Mouse (Mus musculus): ENCODE results near the gene Sec14l1.

Gene Sec14l1

DNA sequence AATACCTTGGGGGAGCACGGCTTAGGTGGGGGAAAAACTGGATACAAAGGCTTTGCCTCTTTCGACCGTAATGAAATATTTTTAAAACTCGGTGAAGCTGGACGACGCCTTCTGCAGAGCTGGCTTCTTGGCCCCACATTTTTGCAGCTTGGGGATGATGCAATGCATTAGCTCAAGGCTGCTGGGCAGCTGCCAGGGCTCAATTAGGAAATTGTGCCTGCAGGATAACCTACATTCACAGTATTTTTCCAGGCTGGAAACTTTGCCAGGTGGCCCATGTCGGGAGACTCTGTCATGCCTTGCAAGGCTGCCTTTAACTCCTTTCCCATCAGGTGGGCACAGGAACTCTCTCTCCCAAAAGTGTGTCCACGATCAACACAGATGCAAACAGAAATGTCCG is 6.4 kb upstream of the Sec14l1 start:
- in situ Hi-C loops (cut with MboI, MseI): no loop called here

DNA sequence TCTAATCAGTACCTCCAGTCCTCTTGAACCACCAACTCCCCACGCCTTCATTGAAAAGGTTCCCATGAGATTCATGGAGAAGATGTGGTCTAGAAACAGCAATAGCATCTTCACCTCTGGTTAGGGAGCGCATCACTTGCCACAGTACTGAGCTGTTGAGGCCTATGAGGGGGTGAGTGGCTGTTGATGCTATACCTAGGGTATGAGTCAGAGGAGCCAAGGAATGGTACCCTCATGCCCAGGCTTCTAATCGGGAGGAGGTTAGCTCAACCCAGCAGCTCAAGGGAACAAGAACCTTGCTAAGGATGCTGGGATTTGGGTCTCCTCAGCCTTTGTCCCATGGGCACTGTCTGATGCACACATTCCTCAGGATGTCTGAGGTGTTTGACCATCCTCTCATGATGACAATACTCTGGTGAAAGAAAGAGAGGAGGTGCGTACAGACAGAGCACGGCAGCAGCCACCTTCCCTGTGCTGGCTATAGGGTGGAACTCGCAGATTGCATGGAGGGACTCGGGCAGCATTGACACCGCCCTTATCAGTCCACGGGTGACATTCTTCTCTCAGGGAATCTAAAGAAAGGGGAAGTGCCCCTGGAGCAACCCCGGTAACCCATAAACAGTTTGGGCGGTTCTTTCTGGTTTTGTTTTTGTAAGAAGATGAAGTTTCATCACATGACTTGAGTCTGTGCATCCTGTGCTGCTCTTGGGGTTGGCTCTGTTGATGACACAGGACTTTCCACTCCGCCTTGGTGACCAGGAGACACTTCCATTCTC is 5.6 kb upstream of the Sec14l1 start:
- in situ Hi-C loops (cut with MboI, MseI): no loop called here

DNA sequence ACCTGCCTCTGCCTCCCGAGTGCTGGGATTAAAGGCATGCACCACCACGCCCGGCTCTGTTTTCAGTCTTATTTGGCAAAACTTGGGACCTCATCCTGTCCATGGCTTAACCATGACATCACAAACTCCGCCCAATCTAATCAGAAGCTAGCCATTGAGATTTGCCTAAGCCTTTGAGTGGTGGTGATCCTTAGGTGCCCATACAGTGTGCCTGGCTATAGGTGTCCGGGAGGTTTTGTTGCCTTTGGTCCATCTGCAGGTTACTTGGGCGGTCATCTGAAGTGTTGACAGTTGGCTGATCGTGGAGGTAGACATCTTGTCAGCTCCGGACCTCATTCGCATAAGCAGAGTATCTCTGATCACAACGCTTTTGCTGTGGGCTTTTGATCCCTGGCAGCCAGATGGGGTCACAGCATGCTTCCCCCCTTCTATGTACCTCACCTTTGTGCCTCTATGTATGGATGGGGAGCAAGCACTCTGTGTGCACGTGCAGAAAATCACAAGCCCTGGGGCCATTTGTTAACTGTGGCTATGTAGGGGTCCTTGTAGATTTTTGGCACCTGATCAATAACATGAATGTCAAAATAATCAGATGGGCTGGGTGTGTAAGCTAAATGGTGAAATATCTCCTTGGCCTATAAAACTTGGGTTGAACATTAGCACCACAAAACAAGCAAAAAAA is 2.9 kb upstream of the Sec14l1 start:
- in situ Hi-C loops (cut with MboI, MseI): no loop called here

DNA sequence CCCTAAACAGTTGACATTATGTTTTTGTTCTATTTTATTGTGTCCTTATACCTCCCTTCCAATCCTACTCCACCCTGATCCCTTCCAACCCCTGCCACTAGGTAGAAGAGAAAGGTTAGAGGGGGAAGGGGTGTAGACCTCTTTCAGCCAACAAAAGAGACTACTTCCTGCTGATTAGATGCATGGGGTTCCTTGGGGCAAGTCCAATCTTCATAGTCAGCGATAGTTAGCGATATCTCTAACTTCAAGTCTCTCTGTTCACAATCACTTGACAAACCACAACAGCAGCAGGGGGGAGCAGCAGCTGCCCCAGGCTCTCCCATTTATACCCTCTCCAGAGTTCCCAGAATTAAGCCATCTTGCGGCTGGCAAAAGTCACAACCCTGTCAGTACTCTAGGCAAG is 2.3 kb upstream of the Sec14l1 start:
- in situ Hi-C loops (cut with MboI, MseI): no loop called here

DNA sequence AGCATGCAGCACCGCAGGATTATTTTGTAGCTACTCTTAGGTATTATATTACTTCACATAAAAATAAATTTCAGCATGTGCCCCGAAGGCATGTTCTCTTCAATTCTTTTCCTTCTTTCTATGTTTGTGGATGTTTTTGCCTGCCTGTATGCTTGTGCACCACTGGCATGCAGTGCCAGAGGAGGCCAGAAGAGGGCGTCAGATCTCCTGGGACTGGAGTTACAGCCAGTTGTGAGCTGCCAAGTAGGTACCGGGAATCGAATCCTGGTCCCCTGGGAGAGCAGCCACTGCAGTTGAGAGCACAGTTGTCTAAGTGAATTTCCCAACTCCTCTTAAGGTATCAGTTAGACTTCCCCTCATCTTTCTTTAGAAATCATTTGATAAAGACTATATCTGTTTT is 1.6 kb upstream of the Sec14l1 start:
- in situ Hi-C loops (cut with MboI, MseI): no loop called here

DNA sequence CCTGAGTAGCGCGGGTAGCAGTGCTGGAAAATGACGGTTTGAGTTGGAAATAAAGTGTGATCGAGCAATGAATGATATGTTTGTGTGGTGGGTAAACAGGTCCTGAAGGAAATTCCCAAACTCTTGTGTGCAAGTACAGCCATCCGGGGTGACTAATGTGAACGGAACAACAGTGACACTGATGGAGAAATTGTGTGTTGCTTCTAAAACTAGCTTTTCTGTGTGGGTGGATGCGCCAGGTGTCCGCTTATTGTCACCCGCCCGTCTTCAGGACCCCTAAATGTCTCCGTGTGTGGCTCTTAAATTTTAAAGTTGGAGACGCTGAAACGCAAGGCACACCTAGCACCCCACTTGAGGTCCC is 757 bp upstream of the Sec14l1 start:
- in situ Hi-C loops (cut with MboI, MseI): no loop called here

DNA sequence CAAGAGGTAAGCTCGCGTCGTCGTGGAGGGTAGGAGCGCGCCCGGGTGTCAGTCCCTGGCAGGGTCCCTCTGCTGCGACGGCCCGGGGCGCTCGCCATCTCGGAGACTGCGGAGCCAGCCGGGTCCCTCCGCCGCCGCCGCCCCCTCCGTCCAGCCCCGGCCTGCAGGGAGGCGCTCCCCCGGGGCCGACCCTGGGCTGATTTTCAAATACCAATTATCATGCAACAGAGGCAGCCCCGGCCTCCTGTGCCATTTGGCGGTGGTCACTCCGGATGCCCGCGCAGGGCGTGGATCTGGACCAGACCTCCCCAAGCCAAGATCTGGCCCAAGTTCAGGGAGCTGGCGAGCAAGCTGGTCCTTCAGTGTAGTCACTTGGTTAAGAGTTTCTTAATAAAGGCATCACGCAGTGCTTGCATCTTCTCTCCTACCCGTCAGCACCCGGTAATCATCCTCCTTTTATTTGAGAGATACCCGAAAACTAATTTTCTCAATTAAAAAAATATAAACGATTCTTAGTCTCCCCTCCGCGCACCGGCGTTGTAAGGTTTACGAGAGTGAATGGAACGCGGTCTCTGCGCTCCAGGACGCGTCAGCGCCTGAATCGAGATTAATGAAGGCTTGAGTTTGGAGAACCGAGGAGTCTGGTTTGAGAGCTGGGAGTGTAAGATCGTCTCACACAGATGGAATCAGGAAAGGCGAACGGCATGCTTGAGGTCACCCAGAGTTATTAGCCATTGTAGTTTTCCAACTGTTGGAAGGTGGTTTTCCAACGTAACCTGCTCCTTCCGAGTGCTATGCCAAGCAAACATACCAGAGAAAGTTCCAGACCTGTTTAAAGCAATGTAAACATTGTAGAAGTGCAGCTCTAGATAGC is 615 bp downstream of the Sec14l1 start:
- in situ Hi-C loops (cut with MboI, MseI): loop anchor here (5.0 kb wide), 1 partner anchor 38 kb away; no protein-coding TSS in a partner anchor

DNA sequence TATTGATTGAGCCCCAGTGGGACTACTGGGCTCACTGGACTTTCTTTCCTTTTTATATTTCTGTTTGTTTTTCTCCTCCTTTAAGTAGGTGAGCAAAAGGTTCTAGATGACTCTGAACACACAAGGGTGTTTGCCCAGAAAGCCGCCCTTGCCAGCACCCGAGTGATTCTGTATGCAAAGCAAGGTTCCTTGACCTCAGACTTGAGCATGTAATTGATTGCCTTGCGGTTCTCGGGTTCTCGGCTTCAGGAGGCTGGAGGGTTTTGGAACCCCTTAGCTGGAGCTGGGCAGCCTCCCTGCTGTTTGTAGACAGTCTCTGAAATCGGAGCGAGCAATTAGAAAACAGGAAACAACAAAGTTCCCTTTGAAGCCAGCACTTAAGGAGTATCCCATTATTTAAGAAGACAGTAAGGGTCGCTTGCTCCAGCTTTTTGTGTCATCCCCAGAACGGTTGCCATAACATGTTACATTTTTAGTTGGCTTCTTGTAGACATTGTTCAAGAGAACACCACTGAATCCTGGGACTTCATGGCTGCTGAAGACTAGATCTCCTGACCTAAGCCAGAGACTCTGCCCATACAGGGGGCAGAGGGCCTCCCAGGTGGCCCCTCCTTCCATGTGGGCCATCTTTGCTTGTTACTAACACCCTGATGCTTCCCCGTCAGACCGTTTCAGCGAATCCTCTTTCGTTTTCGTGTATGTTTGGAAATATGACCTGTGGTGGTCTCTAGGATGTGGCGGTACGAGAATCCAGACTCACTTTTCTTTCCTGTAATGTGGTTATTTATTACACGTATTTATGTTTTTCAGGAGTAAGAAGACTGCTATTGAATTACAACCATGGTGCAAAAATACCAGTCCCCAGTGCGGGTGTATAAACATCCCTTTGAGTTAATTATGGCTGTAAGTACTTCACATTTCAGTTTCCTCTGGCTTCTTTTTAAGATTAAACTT is 1.7 kb downstream of the Sec14l1 start:
- in situ Hi-C loops (cut with MboI, MseI): loop anchor here (5.0 kb wide), 1 partner anchor 39 kb away; no protein-coding TSS in a partner anchor

DNA sequence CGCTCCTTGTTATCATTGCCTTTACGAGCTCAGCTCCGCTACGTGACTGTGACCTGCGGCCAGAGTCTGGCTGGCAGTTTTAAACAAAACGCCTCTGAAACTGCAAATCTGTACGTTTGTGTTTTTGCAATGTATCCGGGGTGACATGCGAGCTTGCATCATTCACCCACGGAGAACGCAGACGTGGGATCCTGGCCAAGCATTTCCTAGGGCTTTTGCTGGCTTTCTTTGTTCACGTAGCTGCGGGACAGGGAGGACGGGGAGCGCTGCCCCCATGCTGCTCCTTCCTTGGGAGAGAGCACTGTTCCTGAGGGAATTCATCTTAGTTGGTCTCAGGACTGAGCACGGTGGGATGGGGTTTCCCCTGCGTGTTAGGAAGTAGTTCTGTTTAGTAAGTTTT is 2.4 kb downstream of the Sec14l1 start:
- in situ Hi-C loops (cut with MboI, MseI): loop anchor here (5.0 kb wide), 1 partner anchor 40 kb away; no protein-coding TSS in a partner anchor

DNA sequence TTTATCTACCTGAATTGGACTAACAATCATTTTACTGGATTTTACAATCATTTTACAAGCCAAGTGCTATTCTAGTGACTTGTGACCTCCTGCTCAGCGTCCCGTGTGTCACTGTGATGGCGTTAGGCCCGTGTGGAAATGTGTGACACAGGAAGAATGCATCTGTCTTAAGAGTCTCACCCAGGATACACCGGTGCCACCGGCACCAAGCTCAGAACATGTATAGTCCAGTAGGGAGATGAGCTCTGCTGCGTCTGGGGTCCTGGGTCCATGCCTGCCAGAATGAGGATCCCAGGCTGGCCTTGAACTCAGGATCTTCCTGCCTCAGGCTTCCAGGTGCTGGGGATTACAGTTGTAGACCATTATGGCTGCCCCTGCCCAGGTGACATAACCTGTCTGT is 2.8 kb downstream of the Sec14l1 start:
- in situ Hi-C loops (cut with MboI, MseI): loop anchor here (5.0 kb wide), 1 partner anchor 40 kb away; no protein-coding TSS in a partner anchor

DNA sequence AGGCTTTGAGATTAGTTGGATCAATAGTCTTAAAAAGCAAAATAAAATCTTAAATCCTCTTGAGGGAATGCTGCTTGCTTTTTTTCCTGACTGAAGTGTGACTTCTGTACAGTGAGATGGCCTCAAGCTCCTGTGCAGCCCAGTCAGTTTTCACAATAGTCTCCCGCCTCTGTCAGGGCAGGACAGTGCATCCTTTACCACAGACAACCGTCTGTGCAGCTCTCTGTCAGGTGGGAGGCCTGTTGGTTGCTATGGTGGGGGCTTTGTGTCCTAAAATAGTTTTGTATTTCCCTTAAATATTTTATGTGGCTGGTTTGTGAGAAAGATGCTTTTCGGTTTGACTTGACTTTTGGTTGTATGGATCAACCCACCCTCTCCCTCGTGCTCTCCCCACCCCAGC is 3.3 kb downstream of the Sec14l1 start:
- in situ Hi-C loops (cut with MboI, MseI): loop anchor here (5.0 kb wide), 1 partner anchor 41 kb away; no protein-coding TSS in a partner anchor

DNA sequence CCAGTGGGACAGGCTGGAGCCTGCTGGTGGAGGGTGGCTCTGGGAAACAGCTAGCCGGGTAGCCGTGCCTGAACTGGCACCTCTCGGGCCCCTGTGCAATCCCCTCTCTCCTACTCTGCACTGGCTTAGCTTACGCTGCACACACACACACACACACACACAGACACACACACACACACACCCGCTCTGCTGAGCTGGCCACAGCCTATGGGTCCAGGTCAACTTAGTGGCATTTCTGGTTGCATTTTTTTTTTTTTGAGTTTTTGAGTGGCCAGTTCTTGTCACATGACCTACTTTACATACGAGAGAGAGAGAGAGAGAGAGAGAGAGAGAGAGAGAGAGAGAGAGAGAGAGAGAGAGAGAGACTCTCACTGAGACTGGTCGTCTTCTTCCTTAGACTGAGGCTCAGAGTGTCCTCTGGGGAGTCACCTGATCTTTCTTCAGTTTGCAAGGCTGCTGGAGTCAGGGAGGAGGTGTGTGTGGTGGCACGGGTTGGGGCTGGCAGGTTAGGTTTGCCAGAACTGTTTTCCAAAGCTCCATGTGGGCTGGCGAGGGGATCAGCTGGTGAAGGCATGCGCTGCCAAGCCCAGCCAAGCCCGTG is 3.9 kb downstream of the Sec14l1 start:
- in situ Hi-C loops (cut with MboI, MseI): loop anchor here (5.0 kb wide), 1 partner anchor 42 kb away; no protein-coding TSS in a partner anchor

DNA sequence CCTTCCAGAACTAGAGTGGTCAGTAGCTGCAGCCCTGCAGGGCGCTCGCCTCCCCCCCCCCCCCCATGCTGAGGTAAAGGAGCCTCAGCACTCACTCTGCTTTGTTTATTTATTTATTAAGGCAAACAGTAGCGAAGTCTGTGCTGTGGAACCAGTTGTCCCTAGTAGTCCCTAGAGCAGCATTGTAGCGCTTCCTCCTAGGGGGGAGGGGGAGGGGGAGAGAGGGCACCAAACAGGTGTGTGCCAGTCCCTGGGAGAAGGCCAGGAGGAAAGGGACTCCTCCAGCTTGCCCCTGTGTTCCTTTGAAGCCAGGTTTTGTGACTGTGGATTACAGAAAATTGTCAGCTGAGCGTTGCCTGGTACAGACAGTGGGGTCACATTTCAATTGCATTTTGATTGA is 4.8 kb downstream of the Sec14l1 start:
- in situ Hi-C loops (cut with MboI, MseI): loop anchor here (5.0 kb wide), 2 partner anchors 42 to 108 kb away; no protein-coding TSS in a partner anchor

DNA sequence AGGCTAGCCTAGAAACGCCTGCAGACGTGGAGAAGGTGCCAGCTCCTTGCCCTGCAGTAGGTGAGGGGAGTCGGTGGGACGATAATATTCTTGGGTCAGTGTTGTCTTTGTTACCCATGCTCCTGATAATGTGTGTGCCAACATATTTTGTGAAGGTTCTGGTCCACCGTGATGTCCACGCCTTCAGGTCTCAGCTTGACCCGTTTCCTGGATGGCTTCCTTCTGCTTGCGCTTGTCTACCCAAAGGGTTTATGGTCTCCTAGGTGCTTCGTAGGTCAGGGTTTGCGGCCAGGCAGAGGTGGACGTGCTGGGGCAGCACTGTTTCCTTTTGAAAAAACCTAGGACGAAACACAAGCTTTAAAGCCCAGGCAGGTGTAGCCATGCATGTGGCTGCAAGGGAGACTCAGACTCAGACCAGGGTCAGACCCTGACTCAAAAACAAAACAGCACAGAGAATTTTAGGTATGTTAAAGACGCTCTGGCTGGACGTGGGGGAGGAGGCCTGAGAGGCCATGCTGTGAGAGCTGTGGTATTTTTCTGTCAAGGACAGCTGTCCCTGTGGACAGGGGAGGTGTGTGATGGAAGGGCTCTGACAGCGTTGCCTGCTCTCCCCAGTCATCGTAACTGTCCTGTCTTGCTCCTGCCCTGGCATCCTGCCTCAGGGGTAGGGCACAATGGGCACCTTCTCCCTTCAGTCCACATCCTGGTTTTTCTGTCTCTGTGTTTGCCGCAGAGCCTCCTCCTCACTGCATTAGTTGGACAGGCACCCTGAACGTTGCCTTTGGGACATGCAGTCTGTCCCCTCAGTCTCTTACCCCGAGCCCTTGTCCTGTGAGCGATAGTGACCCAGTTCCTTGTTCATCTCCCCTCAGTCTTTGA is 5.6 kb downstream of the Sec14l1 start:
- in situ Hi-C loops (cut with MboI, MseI): loop anchor here (5.0 kb wide), 1 partner anchor 107 kb away; no protein-coding TSS in a partner anchor

DNA sequence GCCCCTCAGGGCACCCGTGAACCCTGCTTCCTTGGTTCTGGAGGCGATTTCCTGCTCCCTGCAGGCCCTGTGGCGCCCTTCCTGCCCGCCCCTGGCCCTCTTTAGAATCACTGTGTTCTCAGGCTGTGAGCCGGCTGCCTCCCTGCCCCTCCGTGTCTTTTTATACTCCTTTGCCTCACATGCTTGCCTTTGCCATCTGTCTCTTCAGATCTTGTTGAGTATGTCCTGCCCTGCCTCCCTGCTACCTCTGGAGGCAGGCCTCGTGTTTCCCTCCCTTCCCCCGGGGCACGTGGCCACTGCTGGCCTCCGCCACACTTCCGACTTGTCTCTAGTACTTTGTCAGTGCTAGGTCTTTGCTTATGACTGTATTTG is 6.2 kb downstream of the Sec14l1 start:
- in situ Hi-C loops (cut with MboI, MseI): loop anchor here (5.0 kb wide), 1 partner anchor 106 kb away; no protein-coding TSS in a partner anchor

DNA sequence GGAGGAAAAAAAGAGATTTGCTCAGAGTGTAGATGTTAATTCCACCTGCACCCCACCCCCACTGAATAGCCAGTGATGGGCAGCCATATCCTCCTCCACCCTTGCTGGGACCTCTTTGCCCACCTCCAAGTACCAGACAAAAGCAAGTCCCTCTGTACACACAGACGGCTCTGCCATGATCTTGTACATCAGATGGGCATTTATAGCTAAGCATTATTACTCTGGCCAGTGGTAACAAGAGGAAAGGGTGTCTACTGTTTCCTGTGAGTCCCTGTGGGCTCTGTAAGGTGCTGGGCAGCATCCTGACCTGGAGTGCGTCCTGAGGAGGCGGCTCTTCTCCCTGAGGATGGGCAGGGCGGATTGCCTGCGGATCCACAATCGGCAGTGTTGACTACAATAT is 7.0 kb downstream of the Sec14l1 start:
- in situ Hi-C loops (cut with MboI, MseI): loop anchor here (5.0 kb wide), 1 partner anchor 105 kb away; no protein-coding TSS in a partner anchor

DNA sequence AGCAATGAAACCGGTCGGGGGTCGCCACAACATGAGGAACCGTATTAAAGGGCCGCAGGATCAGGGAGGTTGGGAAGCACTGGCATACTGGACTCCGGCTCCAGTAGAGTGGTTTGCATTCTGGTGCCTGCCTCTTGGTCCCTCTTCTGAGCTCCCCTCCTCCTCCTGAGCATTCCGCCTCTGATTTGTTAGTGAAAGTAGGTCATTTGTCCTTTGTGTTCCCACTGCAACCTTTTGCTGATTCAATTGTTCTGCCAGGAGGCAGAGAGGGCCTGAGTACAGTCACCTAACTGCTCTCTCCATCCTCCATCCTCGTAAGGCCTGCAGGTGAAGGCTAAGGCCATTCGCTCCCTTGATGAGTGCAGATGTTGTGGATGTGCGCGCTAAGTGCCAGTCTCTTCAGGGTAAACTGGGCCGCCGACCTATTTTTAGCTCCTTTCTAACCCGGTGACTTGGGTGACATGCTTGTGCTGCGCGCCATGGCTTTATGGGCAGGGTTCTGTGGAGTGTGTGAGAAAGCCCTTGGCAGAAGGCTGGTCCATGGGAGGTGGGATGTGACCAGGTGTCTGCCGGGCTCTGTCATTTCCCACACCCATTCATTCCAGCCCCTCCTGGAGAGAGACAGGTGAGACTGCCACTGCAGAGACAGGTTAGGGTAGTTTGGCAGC is 8.6 kb downstream of the Sec14l1 start:
- in situ Hi-C loops (cut with MboI, MseI): loop anchor here (5.0 kb wide), 1 partner anchor 104 kb away; no protein-coding TSS in a partner anchor

DNA sequence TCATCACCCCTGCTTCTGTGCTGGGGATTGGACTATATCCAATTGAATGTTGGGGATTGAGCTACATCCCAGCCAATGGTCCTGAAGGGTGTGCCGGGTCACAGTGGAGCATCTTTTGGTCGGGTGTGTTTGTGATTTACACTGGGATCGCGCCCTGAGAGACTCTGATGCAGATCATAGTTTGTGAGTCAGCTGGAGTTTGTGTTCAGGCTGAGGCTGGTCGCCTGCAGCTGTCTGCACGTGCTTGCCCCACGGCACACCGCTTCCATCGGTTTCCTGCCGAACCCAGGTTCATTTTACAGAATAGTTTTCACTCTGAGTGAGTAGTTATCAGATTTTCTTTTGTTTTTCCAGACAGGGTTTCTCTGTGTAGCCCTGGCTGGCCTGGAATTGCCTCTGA is 9.6 kb downstream of the Sec14l1 start:
- in situ Hi-C loops (cut with MboI, MseI): loop anchor here (5.0 kb wide), 1 partner anchor 103 kb away; no protein-coding TSS in a partner anchor
